Mouse (Mus musculus) liver, postnatal 0 days (tissue): ENCODE measurements around the gene Henmt1. TPM values are rescaled to one million over a fixed set of nuclear protein-coding genes. Genes with fewer than 3 reads are reported as not detected.

ENCODE experiments used
- ATAC-seq: fragments of 200-750 bp; cut with Nextera tagmentation; 2 replicates; pipeline ENCODE4 v1.8.0; 2017; ENCODE audit warnings: mild to moderate bottlenecking, moderate library complexity
- DNase-seq: peaks from one replicate; pipeline ENCODE4 v3.0.0-alpha.2; 2016
- H3K27ac ChIP-seq: fragments of 300-500 bp; sonication (generic); 2 replicates; pipeline ENCODE4 v1.5.1; 2014; ENCODE audit warnings: antibody characterized with exemption, moderate library complexity, mild to moderate bottlenecking, low read depth
- H3K27me3 ChIP-seq: fragments of 300-500 bp; sonication (generic); 2 replicates; pipeline ENCODE4 v1.6.1; 2014; ENCODE audit warnings: low read length, control low read depth, mixed read lengths; ENCODE audit not compliant: insufficient read depth
- H3K36me3 ChIP-seq: fragments of 300-500 bp; sonication (generic); replicated peaks from 2 replicates; pipeline ENCODE4 v1.6.1; 2014; ENCODE audit warnings: mild to moderate bottlenecking, control low read depth, low read length, moderate library complexity, mixed read lengths; ENCODE audit not compliant: insufficient read depth
- H3K4me1 ChIP-seq: fragments of 300-500 bp; sonication (generic); 2 replicates; pipeline ENCODE4 v1.6.1; 2014; ENCODE audit warnings: antibody characterized with exemption, mild to moderate bottlenecking, control low read depth; ENCODE audit not compliant: insufficient read depth
- H3K4me2 ChIP-seq: fragments of 300-500 bp; sonication (generic); 2 replicates; pipeline ENCODE4 v1.6.1; 2014; ENCODE audit warnings: low read depth, mild to moderate bottlenecking, low read length, moderate library complexity, mixed read lengths
- H3K4me3 ChIP-seq: fragments of 300-500 bp; sonication (generic); 2 replicates; pipeline ENCODE4 v1.5.1; 2014; ENCODE audit warnings: low read depth, low read length
- H3K9ac ChIP-seq: fragments of 300-500 bp; sonication (generic); replicated peaks from 2 replicates; pipeline ENCODE4 v1.6.1; 2014; ENCODE audit warnings: mild to moderate bottlenecking, moderate library complexity
- H3K9me3 ChIP-seq: fragments of 300-500 bp; sonication (generic); 2 replicates; pipeline ENCODE4 v1.6.1; 2016; ENCODE audit warnings: mild to moderate bottlenecking, control low read depth, low read length, mixed read lengths
- CTCF ChIP-seq: sonication (generic); IDR thresholded peaks from 2 replicates; pipeline ENCODE4 v1.5.1; 2016; ENCODE audit warnings: antibody characterized with exemption, low read depth
- EP300 ChIP-seq: IDR thresholded peaks from 2 replicates; pipeline ENCODE4 v1.6.1; 2016; ENCODE audit warnings: antibody characterized with exemption, low read depth, mild to moderate bottlenecking
- WGBS: fragments of 180-500 bp; shearing (Covaris S2); extraction: QIAGEN DNeasy Blood & Tissue Kit; methylation state at CpG from one replicate; pipeline ENCODE4 v1.1.7; 2014; ENCODE audit not compliant: insufficient replicate concordance; 5-methylcytosine and 5-hydroxymethylcytosine counted together
- polyA plus RNA-seq: library from polyadenylated mRNA; unstranded; fragments of >200 nt; fragmentation: Nextera tagmentation; extraction: Ambion mirVana; gene quantifications from 2 replicates; pipeline ENCODE4 v1.2.1, GENCODE M21; 2015

Henmt1 gene
- polyA plus RNA-seq, 1 experiment from 2014 or later: not detected

GRCm38 (mm10) chr3:108997762-108998161, 58.1 kb downstream of the Henmt1 start:
- Histone ChIP-seq H3K9me3 (no peaks in the 10 kb centered on the region), H3K9ac (no peak overlapping the region), H3K4me2 (peak overlapping the region; percentile 61), H3K36me3 (no peaks in the 10 kb centered on the region), H3K27ac (no peak overlapping the region), H3K4me3 (peak overlapping the region; percentile 21), H3K27me3 (no peaks in the 10 kb centered on the region), H3K4me1 (peaks cover 3% of the 10 kb centered on the region; the same call in 1 of the 2 replicates)
- DNase-seq: peak; percentile 47
- no peak for TF ChIP-seq EP300
- no peak for TF ChIP-seq CTCF
- WGBS: 32% methylated on average over 4 of the region's 4 CpGs
- ATAC-seq: peak; percentile 44

GRCm38 (mm10) chr3:108999173-108999572, 59.5 kb downstream of the Henmt1 start:
- peaks cover 3% of the 10 kb centered on the region; the same call in 1 of the 2 replicates for H3K4me1 ChIP-seq
- DNase-seq (no peak), ATAC-seq (no peak)
- H3K36me3 ChIP-seq: no peaks in the 10 kb centered on the region
- no peak overlapping the region for H3K4me3 ChIP-seq
- no peaks in the 10 kb centered on the region for H3K9me3 ChIP-seq
- WGBS: 47% methylated on average over 1 of the region's 1 CpGs
- no peak overlapping the region for H3K27ac ChIP-seq
- no peak for TF ChIP-seq CTCF
- TF ChIP-seq EP300: no peak
- H3K27me3 ChIP-seq: no peaks in the 10 kb centered on the region
- H3K4me2 ChIP-seq: no peak overlapping the region
- no peak overlapping the region for H3K9ac ChIP-seq

- Histone ChIP-seq H3K36me3 (no peaks in the 10 kb centered on the region), H3K9ac (no peak overlapping the region), H3K4me1 (no peaks in the 10 kb centered on the region), H3K27ac (no peak overlapping the region), H3K4me2 (no peak overlapping the region), H3K4me3 (no peak overlapping the region), H3K27me3 (no peaks in the 10 kb centered on the region), H3K9me3 (no peaks in the 10 kb centered on the region)
- ATAC-seq (no peak), DNase-seq (no peak)
- TF ChIP-seq EP300 (no peak), CTCF (no peak)
- 74% methylated on average over 5 of the region's 5 CpGs for WGBS
These were observed 66.1 kb downstream of the Henmt1 start for GRCm38 (mm10) chr3:109005777-109006176.

GRCm38 (mm10) chr3:109008180-109008579, 68.5 kb downstream of the Henmt1 start:
- WGBS: 50% methylated on average over 5 of the region's 5 CpGs
- no peak for ATAC-seq
- no peak overlapping the region for H3K4me3 ChIP-seq
- DNase-seq: no peak
- no peaks in the 10 kb centered on the region for H3K36me3 ChIP-seq
- no peaks in the 10 kb centered on the region for H3K9me3 ChIP-seq
- TF ChIP-seq CTCF (no peak), EP300 (no peak)
- H3K27me3 ChIP-seq: no peaks in the 10 kb centered on the region
- H3K27ac ChIP-seq: no peak overlapping the region
- no peak overlapping the region for H3K9ac ChIP-seq
- no peak overlapping the region for H3K4me2 ChIP-seq
- peaks cover 7% of the 10 kb centered on the region; the same call in 1 of the 2 replicates for H3K4me1 ChIP-seq

Other genes with a start within 250 kb of the Henmt1 start
- gene Gpsm2, start 217.6 kb upstream of the Henmt1 start, polyA plus RNA-seq: 18.3 and 21.6 TPM in 2 replicates
- 0.06 and 0.13 TPM in 2 replicates for gene Aknad1, start 200.2 kb upstream of the Henmt1 start, polyA plus RNA-seq
- 18.1 and 19.3 TPM in 2 replicates for gene Stxbp3, start 99.3 kb upstream of the Henmt1 start, polyA plus RNA-seq
- gene Fndc7, start 49.9 kb upstream of the Henmt1 start, polyA plus RNA-seq: 0.06 and 0.09 TPM in 2 replicates
- 21.5 and 23.9 TPM in 2 replicates for gene Prpf38b, start 28.1 kb upstream of the Henmt1 start, polyA plus RNA-seq
- not detected in 2 replicates for gene Gm9857, start 572 bp downstream of the Henmt1 start, polyA plus RNA-seq
- gene Fam102b, start 87.7 kb downstream of the Henmt1 start, polyA plus RNA-seq: 1.9 and 2.2 TPM in 2 replicates
- not detected in 2 replicates for gene Slc25a54, start 140.6 kb downstream of the Henmt1 start, polyA plus RNA-seq
- 4.0 and 5.7 TPM in 2 replicates for gene Slc25a24, start 183.3 kb downstream of the Henmt1 start, polyA plus RNA-seq